Mouse (Mus musculus): Measurements from ENCODE around the gene Pdzrn4.

DNA sequence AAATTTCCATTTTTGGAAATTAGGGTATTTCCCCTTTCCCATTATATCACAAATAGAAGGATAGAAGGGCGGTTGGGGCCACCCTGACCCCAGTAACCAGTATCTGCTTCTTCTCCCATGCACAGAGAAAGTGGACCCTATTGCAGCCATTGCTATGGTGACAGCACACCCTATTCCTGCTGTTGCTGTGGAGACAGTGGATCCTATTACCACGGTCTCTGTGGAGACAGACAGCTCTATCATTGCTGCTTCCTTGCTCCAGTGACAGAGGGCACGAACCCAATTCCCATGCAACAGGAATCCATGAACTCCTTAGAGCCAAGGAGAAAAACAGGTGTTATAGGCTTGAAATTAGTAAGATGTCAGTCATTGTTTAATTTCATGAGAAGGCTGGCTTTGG lies 48.8 kb upstream of the Pdzrn4 start:
- TF ChIP-seq POLR2A (IDR thresholded peaks at IDR 0.05; ENCODE audit: extremely low read depth, insufficient read depth, low read length) (no peak), CTCF (IDR thresholded peaks at IDR 0.05; ENCODE audit: low read depth, low read length) (no peak)

All from liver, adult 2 months (tissue).